Mouse (Mus musculus): ENCODE measurements around the gene Nos3.

DNA sequence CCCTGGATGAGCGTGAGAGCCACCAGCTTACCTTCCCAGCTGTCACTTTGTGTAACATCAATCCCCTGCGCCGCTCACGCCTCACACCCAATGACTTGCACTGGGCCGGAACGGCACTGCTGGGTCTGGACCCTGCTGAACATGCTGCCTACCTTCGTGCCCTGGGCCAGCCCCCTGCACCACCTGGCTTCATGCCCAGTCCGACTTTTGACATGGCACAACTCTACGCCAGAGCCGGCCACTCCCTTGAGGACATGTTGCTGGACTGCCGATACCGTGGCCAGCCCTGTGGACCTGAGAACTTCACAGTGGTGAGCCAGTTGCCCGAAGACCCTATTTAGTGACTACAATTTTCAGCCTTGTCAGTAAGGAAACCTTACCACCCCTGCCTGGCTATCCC is 49.3 kb downstream of the Nos3 start:
- no peak for TF ChIP-seq CTCF (conservative IDR thresholded peaks at IDR 0.05 in 1 of 2, IDR thresholded peaks at IDR 0.05 in 1 of 2; ENCODE audit: low read depth in 2 of 2, low read length in 2 of 2)
- TF ChIP-seq MEF2A (IDR thresholded peaks at IDR 0.05; ENCODE audit: borderline replicate concordance, low read depth, low read length): no peak
- TF ChIP-seq HCFC1 (IDR thresholded peaks at IDR 0.05; ENCODE audit: low read depth, low read length): no peak
- TF ChIP-seq ZNF384 (IDR thresholded peaks at IDR 0.05; ENCODE audit: low read depth, low read length): no peak
- TF ChIP-seq POLR2AphosphoS2 (IDR thresholded peaks at IDR 0.05; ENCODE audit: low read depth, low read length): no peak
- no peak for TF ChIP-seq E2F4 (IDR thresholded peaks at IDR 0.05; ENCODE audit: insufficient replicate concordance, low read depth, low read length)
- no peak for TF ChIP-seq JUND (conservative IDR thresholded peaks at IDR 0.05; ENCODE audit: low read depth, low read length)
- no peak for TF ChIP-seq ZKSCAN1 (IDR thresholded peaks at IDR 0.05; ENCODE audit: borderline replicate concordance, low read depth, low read length)
- no peak for TF ChIP-seq MAX (IDR thresholded peaks at IDR 0.05; ENCODE audit: low read length)
- no peak for TF ChIP-seq PAX5 (IDR thresholded peaks at IDR 0.05; ENCODE audit: low read length)
- no peak for TF ChIP-seq EP300 (IDR thresholded peaks at IDR 0.05; ENCODE audit: low read length)
- TF ChIP-seq POLR2A (IDR thresholded peaks at IDR 0.05; ENCODE audit: low read depth, low read length): no peak
- TF ChIP-seq NRF1 (IDR thresholded peaks at IDR 0.05; ENCODE audit: low read depth, low read length): no peak

All from CH12.LX (cell line).